Mouse (Mus musculus) cerebellum, adult 18-20 months (tissue): ENCODE measurements around the gene Trim11.

Experiments used
- DNase-seq, 2 experiments: peaks; one replicate each; pipeline ENCODE4 v3.0.0; 2021

Trim11 gene

DNA sequence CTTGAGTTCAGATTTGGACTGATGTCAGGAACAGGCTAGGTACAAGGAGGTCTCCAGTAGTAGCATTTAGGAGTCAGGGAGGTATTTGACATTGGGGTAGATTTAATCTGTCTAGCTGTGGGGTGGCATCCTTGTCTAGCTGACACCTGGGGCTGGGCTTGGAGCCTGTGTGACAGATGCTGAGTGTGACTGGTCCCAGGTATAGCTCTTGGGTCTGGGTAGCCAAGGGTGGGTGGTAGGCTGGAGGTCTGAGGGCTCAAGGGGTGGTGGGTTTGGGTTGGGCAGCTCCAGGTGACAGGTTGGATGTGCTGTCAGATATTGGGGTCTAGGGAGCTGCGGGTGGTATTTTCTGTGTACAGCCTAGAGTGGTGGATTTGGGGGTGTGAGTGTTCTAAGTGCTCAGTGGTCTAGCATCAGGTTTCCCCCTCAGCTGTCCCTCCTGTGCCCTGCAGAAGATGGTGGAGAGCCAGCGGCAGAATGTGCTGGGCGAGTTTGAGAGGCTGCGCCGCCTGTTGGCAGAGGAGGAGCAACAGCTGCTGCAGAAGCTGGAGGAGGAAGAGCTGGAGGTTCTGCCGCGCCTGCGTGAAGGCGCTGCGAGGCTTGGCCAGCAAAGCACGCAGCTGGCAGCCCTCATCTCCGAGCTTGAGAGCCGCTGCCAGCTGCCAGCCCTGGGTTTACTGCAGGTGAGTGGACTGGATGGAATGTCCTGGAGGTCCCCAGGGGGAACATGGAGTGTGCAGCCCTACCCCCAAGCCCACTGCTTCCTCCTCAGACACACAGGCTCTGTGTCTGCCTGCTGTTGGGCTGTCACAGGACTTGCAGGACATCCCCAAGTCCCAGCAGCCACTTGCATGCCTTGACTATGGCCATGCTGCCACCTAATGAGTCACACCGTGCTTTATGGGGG lies 3.9 kb downstream of the Trim11 start:
- DNase-seq = peak; percentile 33 to 38

- DNase-seq = no peak
Measured at GRCm38 (mm10) chr11:58982471-58983097, 4.7 kb downstream of the Trim11 start.

- no peak for DNase-seq
Measured at GRCm38 (mm10) chr11:58983691-58984341, 5.9 kb downstream of the Trim11 start.

- no peak for DNase-seq
Measured at GRCm38 (mm10) chr11:58984657-58985056, 6.8 kb downstream of the Trim11 start.

DNA sequence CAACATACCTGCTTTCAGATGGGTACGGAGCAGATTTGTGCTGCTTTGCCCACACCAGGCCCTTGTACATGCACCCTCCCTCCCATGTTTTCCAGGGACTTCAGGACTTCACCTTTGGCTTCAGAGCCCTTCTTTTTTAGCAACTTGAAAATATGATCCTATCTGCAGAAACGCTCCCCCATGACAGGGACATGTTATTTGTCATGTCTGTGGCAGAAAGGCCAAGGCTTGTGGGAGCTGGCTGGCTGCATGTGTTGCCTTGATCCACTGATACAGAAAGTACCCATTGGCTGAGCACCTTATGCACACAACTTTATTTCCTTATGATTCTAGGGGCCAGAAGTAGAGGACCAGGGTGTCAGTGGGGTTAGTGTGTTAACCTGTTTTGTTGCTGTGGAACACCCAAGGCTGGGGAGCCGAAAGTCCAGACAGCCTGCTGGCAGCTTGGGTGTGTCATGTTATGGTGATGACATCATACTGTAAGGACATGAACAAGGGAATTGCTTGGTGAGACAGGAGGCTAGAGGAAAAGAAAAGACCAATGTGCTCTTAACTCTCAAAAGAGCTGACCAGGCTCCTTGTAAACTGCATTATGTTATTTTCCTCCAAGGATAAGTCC lies 7.5 kb downstream of the Trim11 start:
- DNase-seq = no peak

DNA sequence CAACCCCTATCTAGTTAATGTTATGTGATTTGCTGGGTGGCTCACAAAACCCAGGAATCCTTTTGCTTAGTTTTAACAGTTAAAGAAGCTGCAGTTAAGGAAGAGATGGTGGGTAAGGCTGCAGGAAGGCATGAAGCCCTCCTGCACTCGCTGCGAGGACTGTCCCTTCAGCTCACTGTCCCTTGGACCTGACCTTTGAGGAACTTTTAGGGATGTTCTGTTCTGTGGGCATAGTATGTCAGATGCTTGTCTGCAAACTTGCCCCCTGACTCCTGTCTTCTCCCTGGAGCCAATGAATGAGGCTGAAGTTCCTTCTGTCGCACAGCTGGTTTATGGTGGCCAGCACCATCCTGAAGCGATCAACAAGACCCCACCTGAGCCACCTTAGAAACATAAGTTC lies 11.3 kb downstream of the Trim11 start:
- DNase-seq = no peak

DNA sequence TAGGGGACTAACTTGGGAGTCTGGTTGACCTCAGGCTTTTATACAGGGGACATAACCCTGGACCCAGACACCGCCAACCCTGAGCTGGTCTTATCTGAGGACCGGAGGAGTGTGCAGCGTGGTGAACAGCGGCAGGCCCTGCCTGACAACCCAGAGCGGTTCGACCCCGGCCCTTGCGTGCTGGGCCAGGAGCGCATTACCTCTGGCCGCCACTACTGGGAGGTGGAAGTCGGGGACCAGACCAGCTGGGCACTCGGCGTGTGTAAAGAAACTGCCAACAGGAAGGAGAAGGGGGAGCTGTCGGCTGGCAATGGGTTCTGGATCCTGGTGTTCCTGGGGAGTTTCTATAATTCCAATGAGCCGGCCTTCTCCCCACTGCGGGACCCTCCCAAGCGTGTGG lies 12.2 kb downstream of the Trim11 start:
- no peak for DNase-seq

- DNase-seq = no peak
Measured at GRCm38 (mm10) chr11:58990794-58991193, 12.9 kb downstream of the Trim11 start.

- DNase-seq = no peak
Measured at GRCm38 (mm10) chr11:58991911-58992310, 14.0 kb downstream of the Trim11 start.

- DNase-seq = no peak
Measured at GRCm38 (mm10) chr11:58993091-58993670, 15.3 kb downstream of the Trim11 start.

DNA sequence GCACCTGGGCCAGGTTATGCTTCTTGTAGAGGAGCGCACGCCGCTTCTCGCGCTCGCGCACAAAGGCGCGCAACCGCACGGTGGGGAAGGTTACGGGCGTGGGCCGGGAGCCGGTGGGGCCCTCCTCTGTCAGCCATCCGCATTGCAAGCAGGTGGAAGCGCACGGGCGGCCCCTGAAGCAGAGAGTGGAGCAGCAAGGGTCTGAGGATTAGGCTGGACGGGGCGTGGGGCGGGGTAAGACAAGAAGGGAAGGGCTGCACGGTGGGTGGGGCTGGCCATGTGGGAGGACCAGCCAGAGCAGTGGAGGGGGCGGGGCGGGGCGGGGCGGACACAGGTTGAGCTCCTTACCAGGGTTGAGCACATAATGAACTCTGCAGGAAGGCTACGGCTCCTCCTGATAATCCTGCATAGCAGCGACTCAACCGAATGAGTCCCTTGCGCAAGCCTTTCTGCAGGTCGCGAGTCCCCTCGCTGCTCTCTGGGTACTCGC lies 16.5 kb downstream of the Trim11 start:
- peak; percentile 47 to 50 for DNase-seq

- DNase-seq = no peak
Measured at GRCm38 (mm10) chr11:58995061-58995806, 17.3 kb downstream of the Trim11 start.

GRCm38 (mm10) chr11:58995807-58996370 lies 18.0 kb downstream of the Trim11 start:
- no peak for DNase-seq

DNA sequence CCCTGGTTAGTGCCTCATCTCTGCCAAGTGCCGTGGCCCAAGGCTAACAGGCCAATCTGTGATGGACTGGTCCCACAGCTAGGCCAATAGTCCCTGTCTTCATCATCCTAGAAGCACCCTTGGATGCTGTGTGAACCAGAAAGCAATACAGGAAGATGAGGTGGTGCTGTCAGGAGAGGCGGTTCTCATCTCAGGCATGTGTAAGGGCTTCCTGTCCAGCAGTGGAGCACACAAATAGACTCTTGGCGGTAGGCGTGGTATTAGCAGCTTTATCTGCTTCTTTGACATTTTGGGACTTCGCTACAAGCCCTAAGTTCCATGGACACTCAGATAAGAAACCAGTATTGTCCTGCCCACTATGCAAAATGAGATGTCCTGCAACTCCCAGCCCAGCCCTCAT lies 19.6 kb downstream of the Trim11 start:
- DNase-seq = no peak

- DNase-seq = no peak
Measured at GRCm38 (mm10) chr11:58999158-58999557, 21.3 kb downstream of the Trim11 start.

DNA sequence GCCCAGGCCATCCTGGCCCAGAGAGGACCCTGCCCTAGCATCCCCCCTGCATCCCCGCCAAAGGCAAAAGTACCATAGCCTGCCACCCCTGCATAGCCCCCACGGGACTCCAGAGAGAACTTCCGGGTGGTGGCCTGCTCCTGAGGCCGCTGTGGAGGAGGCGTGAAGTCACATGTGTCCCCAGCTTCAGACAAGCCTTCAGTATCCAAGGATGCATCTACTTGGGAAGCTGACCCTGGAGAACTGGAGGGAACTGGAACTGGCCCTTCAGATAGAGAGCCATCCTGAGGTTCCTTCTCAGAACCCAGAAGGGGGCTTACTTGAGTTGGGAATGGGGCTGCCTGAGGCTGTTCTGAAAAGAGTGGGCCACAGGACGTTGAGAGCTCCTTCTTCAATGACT lies 21.9 kb downstream of the Trim11 start:
- DNase-seq = no peak

- DNase-seq = no peak
Measured at GRCm38 (mm10) chr11:59000635-59001034, 22.7 kb downstream of the Trim11 start.

DNA sequence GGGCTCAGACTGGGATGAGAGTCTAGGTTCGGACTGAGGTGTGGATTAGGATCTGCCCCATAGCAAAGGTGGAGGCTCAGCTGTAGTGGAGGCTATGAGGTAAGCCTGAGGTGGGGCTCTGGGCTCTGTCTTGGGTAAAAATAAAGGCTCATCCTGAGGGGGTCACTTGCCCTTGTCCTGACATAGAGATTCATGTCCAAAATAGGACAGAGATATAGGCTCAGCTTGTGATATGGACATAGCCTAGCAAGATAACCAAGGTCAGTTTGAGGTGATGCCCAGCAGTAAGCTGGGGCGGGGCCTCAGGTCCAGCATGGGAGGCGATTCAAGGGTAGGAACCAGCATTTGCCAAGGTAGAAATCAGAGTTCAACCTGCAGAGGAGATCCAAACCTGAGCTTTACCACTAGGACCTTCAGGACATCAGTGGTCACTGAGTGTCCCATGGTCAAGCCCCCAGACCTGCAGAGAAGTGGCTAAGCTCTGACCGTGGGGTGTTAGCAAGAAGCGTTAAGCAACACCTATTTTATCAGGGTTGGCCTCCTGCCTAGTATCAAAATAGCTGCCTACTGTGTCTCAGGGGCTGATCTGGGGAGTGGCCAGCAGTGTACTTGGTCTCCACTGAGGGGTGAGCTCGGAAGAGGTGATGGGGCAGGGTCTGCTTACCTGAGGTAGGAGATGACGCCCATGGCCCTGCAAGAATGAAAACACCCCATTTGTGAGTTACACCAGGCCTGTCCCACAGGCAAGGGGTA lies 24.6 kb downstream of the Trim11 start:
- DNase-seq = no peak

- DNase-seq = peak; percentile 19 to 26
Measured at GRCm38 (mm10) chr11:59015052-59015451, 37.2 kb downstream of the Trim11 start.

DNA sequence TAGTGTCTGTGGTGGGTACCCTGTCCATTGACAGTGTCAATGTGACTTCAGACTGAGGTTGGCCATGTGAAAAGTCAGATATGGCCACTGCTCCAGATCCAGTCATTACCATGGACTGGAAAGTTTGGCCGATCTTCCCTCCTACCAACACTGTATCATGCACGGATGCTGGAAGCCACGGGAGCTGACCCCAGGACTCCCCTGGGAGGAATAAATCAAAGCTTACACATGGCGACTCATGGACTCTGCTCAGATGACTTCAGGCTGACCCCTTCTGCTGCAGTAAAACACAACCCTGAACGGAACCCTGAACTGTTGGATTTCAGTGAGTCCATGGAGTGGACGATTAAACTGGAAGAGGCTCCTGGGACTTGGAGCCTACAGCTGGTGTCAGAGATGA lies 48.5 kb downstream of the Trim11 start:
- no peak for DNase-seq

GRCm38 (mm10) chr11:59029003-59029402 lies 51.1 kb downstream of the Trim11 start:
- DNase-seq = no peak
